Mouse (Mus musculus) spleen, adult 2 months (tissue): ENCODE data around the gene Bcr. TPM values are rescaled to one million over a fixed set of nuclear protein-coding genes. Genes with fewer than 3 reads are reported as not detected.

ENCODE experiments used
- DNase-seq, 2 experiments: peaks; one replicate each; pipeline versions ENCODE4 v3.0.0 to v3.0.0-alpha.2; 2012 to 2021; ENCODE audit warnings: low spot score in 2 of 2, low read depth in 1 of 2
- H3K27ac ChIP-seq: fragments of 200-500 bp; 2 replicates; pipeline ENCODE4 v1.5.1; 2012; ENCODE audit warnings: low read length, inconsistent platforms; ENCODE audit not compliant: insufficient read depth
- H3K27me3 ChIP-seq: fragments of 200-500 bp; 2 replicates; pipeline ENCODE4 v1.6.1; 2012; ENCODE audit warnings: mild to moderate bottlenecking, moderate library complexity, low read length, inconsistent platforms; ENCODE audit not compliant: control insufficient read depth, insufficient read depth
- H3K36me3 ChIP-seq: fragments of 200-500 bp; 2 replicates; pipeline ENCODE4 v1.6.1; 2012; ENCODE audit warnings: mild to moderate bottlenecking, low read length, inconsistent platforms; ENCODE audit not compliant: control insufficient read depth, insufficient read depth
- H3K4me1 ChIP-seq: fragments of 200-500 bp; 2 replicates; pipeline ENCODE4 v1.6.1; 2011; ENCODE audit warnings: inconsistent platforms; ENCODE audit not compliant: control insufficient read depth, insufficient read depth, insufficient read length
- H3K4me3 ChIP-seq: fragments of 200-500 bp; 2 replicates; pipeline ENCODE4 v1.5.1; 2011; ENCODE audit warnings: mild to moderate bottlenecking, inconsistent platforms; ENCODE audit not compliant: insufficient read depth, insufficient read length; ENCODE audit errors: extremely low read depth
- CTCF ChIP-seq: fragments of 200-500 bp; IDR thresholded peaks from 2 replicates; pipeline ENCODE4 v1.5.1; 2011; ENCODE audit warnings: mild to moderate bottlenecking, inconsistent platforms; ENCODE audit not compliant: insufficient read depth, insufficient read length, insufficient replicate concordance; ENCODE audit errors: extremely low read depth
- POLR2A ChIP-seq: fragments of 200-500 bp; IDR thresholded peaks from 2 replicates; pipeline ENCODE4 v1.6.1; 2011; ENCODE audit warnings: low read depth, low read length, inconsistent platforms
- WGBS: fragments of 180-500 bp; shearing (Covaris S2); methylation state at CpG from one replicate; pipeline ENCODE4 v1.1.7; 2018; 5-methylcytosine and 5-hydroxymethylcytosine counted together
- polyA plus RNA-seq: library from polyadenylated mRNA; depleted of rRNA; stranded (reverse); fragments of >200 nt; gene quantifications from 2 replicates; pipeline ENCODE4 v1.2.3, GENCODE M21; 2012; rRNA removed

The Bcr gene
- 17.8 and 18.2 TPM in 2 replicates for polyA plus RNA-seq

GRCm38 (mm10) chr10:75060217-75060842, at the start of gene Bcr:
Gene Bcr (plus strand): TSS chr10:75060592.
- Histone ChIP-seq H3K4me3 (peak within 1 kb of the TSS; percentile 86), H3K36me3 (no peaks in the 10 kb centered on the region), H3K27me3 (peaks cover 9% of the 10 kb centered on the region; the same call in 1 of the 2 replicates), H3K27ac (no peak within 1 kb of the TSS), H3K4me1 (peaks cover 23% of the 10 kb centered on the region)
- TF ChIP-seq POLR2A = no peak
- TF ChIP-seq CTCF = no peak
- peak in 1 of 2 experiments; percentile 71 for DNase-seq
- WGBS = under 1% methylated on average over 52 of the region's 73 CpGs

DNA sequence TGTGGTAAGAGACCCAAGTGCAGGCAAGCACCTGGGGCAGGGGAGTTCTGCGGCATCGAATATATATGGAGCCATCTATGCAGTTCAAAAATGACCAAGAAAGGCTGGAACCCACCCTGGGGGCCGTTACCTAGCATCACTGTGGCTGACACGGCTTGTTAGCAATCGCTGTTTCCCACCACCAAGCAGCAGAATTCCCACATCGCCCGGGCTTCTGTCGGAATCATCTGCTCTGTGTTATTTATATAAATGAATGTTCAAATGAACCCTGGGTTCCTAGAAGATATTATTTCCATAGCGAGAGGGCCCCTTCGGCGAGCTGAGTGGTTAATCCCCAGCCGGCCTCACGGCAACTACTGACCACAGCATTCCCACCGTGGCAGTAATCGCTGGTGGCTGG, 49.7 kb upstream of the Bcr start:
- H3K27ac ChIP-seq = no peak overlapping the region
- H3K36me3 ChIP-seq = no peaks in the 10 kb centered on the region
- no peaks in the 10 kb centered on the region for H3K27me3 ChIP-seq
- 96% methylated on average over 15 of the region's 15 CpGs for WGBS
- H3K4me1 ChIP-seq = no peaks in the 10 kb centered on the region
- no peak for DNase-seq
- H3K4me3 ChIP-seq = no peak overlapping the region
- TF ChIP-seq CTCF (no peak), POLR2A (no peak)

- no peak for TF ChIP-seq POLR2A
- TF ChIP-seq CTCF = no peak
- H3K27ac ChIP-seq = no peak overlapping the region
- H3K36me3 ChIP-seq = no peaks in the 10 kb centered on the region
- DNase-seq = no peak
- no peak overlapping the region for H3K4me3 ChIP-seq
- no peaks in the 10 kb centered on the region for H3K27me3 ChIP-seq
- 75% methylated on average over 14 of the region's 14 CpGs for WGBS
- H3K4me1 ChIP-seq = no peaks in the 10 kb centered on the region
Observed at GRCm38 (mm10) chr10:75015465-75015864, 44.9 kb upstream of the Bcr start.

DNA sequence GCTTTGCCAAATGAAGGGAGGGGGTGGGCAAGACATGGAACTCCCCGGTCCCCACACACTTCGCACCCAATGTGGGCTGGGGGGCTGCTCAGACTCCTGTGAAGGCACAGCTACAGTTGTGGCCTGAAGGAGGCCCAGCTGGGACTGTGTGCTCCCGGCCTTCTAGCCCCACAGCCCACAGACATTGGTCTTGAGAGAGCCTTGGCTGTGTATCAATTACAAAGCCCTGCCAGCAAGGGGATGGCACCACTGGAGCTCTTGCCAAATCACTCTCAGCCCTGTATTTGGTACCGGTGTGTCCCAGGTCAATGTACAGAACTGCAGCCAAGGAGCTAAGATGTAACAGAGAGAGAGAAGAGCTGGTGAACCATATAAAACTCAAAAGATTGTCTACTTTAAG, 43.9 kb upstream of the Bcr start:
- TF ChIP-seq CTCF (no peak), POLR2A (no peak)
- Histone ChIP-seq H3K4me3 (no peak overlapping the region), H3K36me3 (no peaks in the 10 kb centered on the region), H3K4me1 (no peaks in the 10 kb centered on the region), H3K27me3 (no peaks in the 10 kb centered on the region), H3K27ac (no peak overlapping the region)
- WGBS = 90% methylated on average over 4 of the region's 4 CpGs
- DNase-seq = no peak

GRCm38 (mm10) chr10:75020271-75020670, 40.1 kb upstream of the Bcr start:
- Histone ChIP-seq H3K36me3 (no peaks in the 10 kb centered on the region), H3K27me3 (no peaks in the 10 kb centered on the region), H3K27ac (no peak overlapping the region), H3K4me3 (no peak overlapping the region), H3K4me1 (no peaks in the 10 kb centered on the region)
- DNase-seq = no peak
- WGBS = 77% methylated on average over 2 of the region's 2 CpGs
- TF ChIP-seq CTCF = no peak
- no peak for TF ChIP-seq POLR2A

DNA sequence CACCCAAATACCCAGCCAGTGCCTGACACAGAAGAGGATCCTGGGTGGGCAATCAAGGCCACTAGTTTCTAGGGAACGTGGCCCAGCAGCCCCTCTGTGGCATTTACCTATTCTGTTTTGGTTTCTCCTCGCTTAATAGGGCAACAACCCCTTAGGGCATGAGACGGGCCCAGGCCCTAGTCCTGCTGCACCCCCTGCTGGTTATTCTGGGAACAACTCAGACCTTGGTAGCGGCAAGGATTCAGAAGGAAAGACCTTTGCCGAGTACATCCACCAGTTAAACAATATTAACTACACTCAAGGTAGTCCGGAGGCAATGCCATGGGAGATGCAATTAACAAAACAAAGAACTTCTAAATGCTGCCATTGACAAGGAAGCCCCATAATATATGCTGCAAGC, 39.3 kb upstream of the Bcr start:
- H3K36me3 ChIP-seq = no peaks in the 10 kb centered on the region

GRCm38 (mm10) chr10:75026491-75026890, 33.9 kb upstream of the Bcr start:
- Histone ChIP-seq H3K4me3 (no peak overlapping the region), H3K27ac (no peak overlapping the region), H3K36me3 (no peaks in the 10 kb centered on the region), H3K27me3 (no peaks in the 10 kb centered on the region), H3K4me1 (no peaks in the 10 kb centered on the region)
- no peak for DNase-seq
- TF ChIP-seq CTCF = no peak
- no peak for TF ChIP-seq POLR2A
- WGBS = 83% methylated on average over 8 of the region's 8 CpGs

More for the DNA sequence above, 39.3 kb upstream of the Bcr start:
- peak; percentile 73; the same call in 1 of the 2 replicates for TF ChIP-seq CTCF
- TF ChIP-seq POLR2A = no peak
- peak; percentile 7 to 46 for DNase-seq
- H3K4me1 ChIP-seq = no peaks in the 10 kb centered on the region
- 6% methylated on average over 6 of the region's 6 CpGs for WGBS
- no peak overlapping the region for H3K27ac ChIP-seq
- no peaks in the 10 kb centered on the region for H3K27me3 ChIP-seq
- no peak overlapping the region for H3K4me3 ChIP-seq
